Mouse (Mus musculus) limb, embryonic 14.5 days (tissue): ENCODE results near the gene Ube2j1. TPM values are rescaled to one million over a fixed set of nuclear protein-coding genes. Genes with fewer than 3 reads are reported as not detected.

ENCODE experiments used
- ATAC-seq: fragments of 200-750 bp; cut with Nextera tagmentation; 2 replicates; pipeline ENCODE4 v1.8.0; 2017; ENCODE audit warnings: low read depth, moderate number of reproducible peaks, moderate TSS enrichment; ENCODE audit not compliant: low FRiP score
- DNase-seq: peaks from one replicate; pipeline ENCODE4 v3.0.0-alpha.2; 2015; ENCODE audit warnings: low spot score
- H3K27ac ChIP-seq: fragments of 300-500 bp; sonication (generic); replicated peaks from 2 replicates; pipeline ENCODE4 v1.5.1; 2014; ENCODE audit warnings: low read depth, mild to moderate bottlenecking, low read length, moderate library complexity, mixed read lengths
- H3K27me3 ChIP-seq: fragments of 300-500 bp; sonication (generic); 2 replicates; pipeline ENCODE4 v1.6.1; 2014; ENCODE audit warnings: low read length, mixed read lengths; ENCODE audit not compliant: control insufficient read depth, insufficient read depth
- H3K36me3 ChIP-seq: fragments of 300-500 bp; sonication (generic); 2 replicates; pipeline ENCODE4 v1.6.1; 2014; ENCODE audit warnings: mild to moderate bottlenecking, low read length, moderate library complexity, mixed read lengths; ENCODE audit not compliant: control insufficient read depth, insufficient read depth
- H3K4me1 ChIP-seq: fragments of 300-500 bp; sonication (generic); 2 replicates; pipeline ENCODE4 v1.6.1; 2014; ENCODE audit warnings: antibody characterized with exemption, low read length, mixed read lengths; ENCODE audit not compliant: control insufficient read depth, insufficient read depth
- H3K4me2 ChIP-seq: fragments of 300-500 bp; sonication (generic); replicated peaks from 2 replicates; pipeline ENCODE4 v1.6.1; 2014; ENCODE audit warnings: low read depth, mild to moderate bottlenecking, low read length, moderate library complexity; ENCODE audit not compliant: severe bottlenecking
- H3K4me3 ChIP-seq: fragments of 300-500 bp; sonication (generic); replicated peaks from 2 replicates; pipeline ENCODE4 v1.5.1; 2014; ENCODE audit warnings: low read length
- H3K9ac ChIP-seq: fragments of 300-500 bp; sonication (generic); 2 replicates; pipeline ENCODE4 v1.6.1; 2014; ENCODE audit warnings: mild to moderate bottlenecking, low read depth, low read length, moderate library complexity; ENCODE audit not compliant: severe bottlenecking
- H3K9me3 ChIP-seq: fragments of 300-500 bp; sonication (generic); 2 replicates; pipeline ENCODE4 v1.6.1; 2016; ENCODE audit warnings: low read length; ENCODE audit not compliant: control insufficient read depth
- POLR2A ChIP-seq: fragments of 200-500 bp; IDR thresholded peaks from 2 replicates; pipeline ENCODE4 v1.8.0; 2012; ENCODE audit warnings: inconsistent platforms, mild to moderate bottlenecking, moderate library complexity, borderline replicate concordance; ENCODE audit not compliant: insufficient read depth, insufficient read length; ENCODE audit errors: extremely low read depth
- WGBS: fragments of 180-500 bp; shearing (Covaris S2); extraction: QIAGEN DNeasy Blood & Tissue Kit; methylation state at CpG from one replicate; pipeline ENCODE4 v1.1.7; 2014; 5-methylcytosine and 5-hydroxymethylcytosine counted together
- polyA plus RNA-seq, 2 experiments: library from polyadenylated mRNA; depleted of rRNA in 1 of 2; stranded (reverse) in 1 of 2; unstranded in 1 of 2; fragments of >200 nt; fragmentation: Nextera tagmentation in 1 of 2; extraction: Ambion mirVana in 1 of 2; gene quantifications; 2 replicates each; pipeline versions ENCODE4 v1.2.1 to v1.2.3; 2012 to 2014

The Ube2j1 gene
- polyA plus RNA-seq, 2 experiments: 26.6 to 38.0 TPM

DNA sequence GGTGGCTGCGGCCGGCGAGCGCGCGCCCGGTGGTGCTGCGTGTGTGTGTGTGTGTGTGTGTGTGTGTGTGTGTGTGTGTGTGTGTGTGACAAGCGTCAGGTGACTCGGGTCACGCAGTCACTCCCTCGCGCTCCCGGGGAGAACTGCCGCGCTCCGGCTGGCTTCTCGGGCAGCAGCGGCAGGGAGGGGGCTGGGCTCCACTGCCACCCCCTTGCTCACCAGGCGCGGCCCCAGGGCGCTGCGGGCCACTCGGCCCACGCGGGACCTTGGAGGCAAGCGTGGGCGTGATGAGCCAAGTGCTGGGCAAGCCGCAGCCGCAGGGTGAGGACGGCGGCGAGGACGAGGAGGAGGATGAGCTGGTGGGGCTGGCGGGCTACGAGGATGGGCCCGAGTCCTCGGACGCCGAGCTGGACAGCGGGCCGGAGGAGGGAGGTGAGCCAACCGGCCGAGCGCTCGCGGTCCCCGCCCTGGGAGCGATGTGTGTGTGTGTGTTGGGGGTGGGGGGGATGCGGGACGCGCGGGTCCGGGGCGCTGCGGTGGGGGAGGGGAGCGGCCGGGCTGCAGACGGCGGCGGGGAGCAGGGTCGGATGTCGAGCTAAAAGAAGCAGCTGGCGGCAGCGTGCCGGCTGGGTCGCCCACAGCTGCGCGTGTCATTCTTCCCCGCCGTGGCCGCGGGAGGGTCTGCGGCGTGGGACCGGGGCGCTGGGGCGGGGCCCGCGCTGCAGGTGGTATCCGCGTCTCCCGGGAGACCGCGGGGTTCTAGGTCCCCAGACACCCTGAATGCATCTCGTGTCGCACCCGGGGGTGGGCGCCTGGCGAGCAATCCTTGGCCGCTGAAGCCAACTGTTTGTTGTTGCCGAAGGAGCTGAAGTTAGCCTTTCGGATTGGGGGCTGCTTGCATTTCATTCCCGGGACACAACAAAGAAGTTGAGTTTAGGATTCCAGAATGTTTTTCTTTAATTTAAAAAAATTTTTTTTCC is 47.8 kb upstream of the Ube2j1 start:
- Histone ChIP-seq H3K4me2 (peak overlapping the region; percentile 92), H3K36me3 (no peaks in the 10 kb centered on the region), H3K27ac (peak overlapping the region; percentile 78), H3K4me1 (peaks cover 9% of the 10 kb centered on the region; the same call in 1 of the 2 replicates), H3K9me3 (no peaks in the 10 kb centered on the region), H3K9ac (peak overlapping the region; percentile 76), H3K27me3 (no peaks in the 10 kb centered on the region), H3K4me3 (peak overlapping the region; percentile 81)
- no peak for TF ChIP-seq POLR2A
- ATAC-seq (peak; percentile 51), DNase-seq (peak; percentile 52)
- WGBS: under 1% methylated on average over 36 of the region's 94 CpGs

DNA sequence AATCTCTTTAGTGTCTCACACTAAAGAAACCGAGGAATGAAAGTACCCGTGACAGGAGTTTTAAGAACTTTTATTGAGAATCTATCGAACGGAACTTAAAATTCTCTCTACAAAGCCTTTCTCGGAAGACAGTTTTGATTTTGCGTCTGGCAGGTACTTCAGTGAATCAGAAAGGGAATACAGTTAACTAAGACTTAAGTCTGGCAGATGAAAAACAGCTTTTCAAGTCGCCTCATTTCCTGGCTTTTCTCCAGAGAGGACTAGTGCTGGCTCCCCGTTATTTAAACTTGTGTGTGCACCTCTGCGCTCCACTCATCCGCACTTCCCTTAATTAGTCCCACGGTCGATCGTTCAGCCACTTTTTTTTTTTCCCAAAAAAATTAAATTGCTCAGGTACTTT is 47.0 kb upstream of the Ube2j1 start:
- 0 out of 2 replicates have a peak overlapping the region, but pooled peaks have one; percentile 78 for H3K27ac ChIP-seq
- ATAC-seq: no peak
- peak overlapping the region; percentile 76 for H3K9ac ChIP-seq
- H3K36me3 ChIP-seq: no peaks in the 10 kb centered on the region
- H3K4me3 ChIP-seq: peak overlapping the region; percentile 81
- peak; percentile 67 for DNase-seq
- H3K9me3 ChIP-seq: no peaks in the 10 kb centered on the region
- peak overlapping the region; percentile 92 for H3K4me2 ChIP-seq
- no peaks in the 10 kb centered on the region for H3K27me3 ChIP-seq
- H3K4me1 ChIP-seq: peaks cover 9% of the 10 kb centered on the region; the same call in 1 of the 2 replicates
- TF ChIP-seq POLR2A: no peak
- WGBS: under 1% methylated on average over 13 of the region's 13 CpGs

DNA sequence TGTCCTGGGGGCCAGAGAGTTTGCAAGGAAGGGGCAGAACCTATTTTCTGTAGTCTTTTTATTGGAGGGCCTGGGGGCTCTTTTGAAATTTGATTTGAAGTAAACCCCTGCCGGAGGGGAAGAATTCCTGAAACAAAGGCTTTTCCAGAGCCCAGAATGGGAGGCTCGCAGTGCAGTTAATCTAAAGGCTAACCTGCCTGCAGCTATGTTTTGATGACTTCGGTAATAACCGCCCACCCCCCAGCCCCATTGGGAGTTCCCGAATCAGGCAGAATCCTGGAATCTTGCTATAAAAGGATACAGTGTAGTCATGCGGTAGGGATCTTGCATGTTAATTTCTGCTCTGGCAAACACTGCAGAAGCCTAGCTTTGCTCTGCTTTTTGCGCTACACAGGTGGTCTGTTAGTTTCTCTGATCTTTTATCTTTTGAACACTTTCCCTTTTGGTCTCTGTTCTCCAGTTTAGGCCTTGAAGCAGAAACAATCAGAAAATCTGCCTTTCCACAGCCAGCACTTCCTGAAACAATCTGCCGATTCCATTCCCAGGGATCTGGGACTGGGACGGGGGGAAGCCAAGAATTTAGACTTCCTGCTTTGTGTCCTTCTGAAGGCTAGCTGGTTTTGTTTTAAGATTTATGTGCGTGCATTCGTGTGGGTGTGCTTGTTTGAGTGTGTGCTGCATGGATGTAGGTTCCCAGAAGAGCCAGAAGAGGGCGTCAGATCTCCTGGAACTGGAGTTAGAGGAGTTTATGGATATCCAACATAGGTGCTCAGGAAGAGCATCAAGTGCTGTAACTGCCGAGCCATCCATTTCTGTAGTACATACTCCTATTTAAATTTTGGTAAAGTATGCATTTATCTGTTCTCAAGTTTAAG is 46.2 kb upstream of the Ube2j1 start:
- peak; percentile 42 for DNase-seq
- TF ChIP-seq POLR2A: no peak
- 9% methylated on average over 13 of the region's 13 CpGs for WGBS
- H3K9ac ChIP-seq: peak overlapping the region; percentile 76; the same call in 1 of the 2 replicates
- ATAC-seq: peak; percentile 10; the same call in 1 of the 2 replicates
- no peak overlapping the region for H3K27ac ChIP-seq
- no peaks in the 10 kb centered on the region for H3K9me3 ChIP-seq
- H3K4me3 ChIP-seq: peak overlapping the region; percentile 81
- H3K36me3 ChIP-seq: no peaks in the 10 kb centered on the region
- H3K27me3 ChIP-seq: no peaks in the 10 kb centered on the region
- peaks cover 9% of the 10 kb centered on the region; the same call in 1 of the 2 replicates for H3K4me1 ChIP-seq
- peak overlapping the region; percentile 92 for H3K4me2 ChIP-seq

DNA sequence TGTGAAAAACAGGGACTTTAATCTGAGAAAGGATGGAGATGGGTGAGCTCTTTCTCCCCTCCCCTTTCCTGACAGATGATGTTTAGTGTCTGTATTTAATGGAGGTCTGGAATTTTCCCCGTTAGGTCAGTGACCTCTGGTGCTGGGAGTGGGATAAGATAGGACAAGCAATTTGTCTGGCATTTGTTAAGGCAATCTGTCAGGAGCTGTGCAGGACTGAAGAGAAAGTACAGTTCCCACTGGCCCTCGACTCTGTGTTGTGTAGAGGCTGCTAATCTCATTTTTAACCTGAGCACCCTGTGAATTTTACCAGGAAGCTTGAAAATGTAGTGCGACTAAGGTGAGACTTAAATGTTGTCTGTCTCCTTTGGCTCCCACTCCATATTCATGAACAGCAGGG is 45.5 kb upstream of the Ube2j1 start:
- no peak for TF ChIP-seq POLR2A
- WGBS: 25% methylated on average over 3 of the region's 3 CpGs
- Histone ChIP-seq H3K27ac (no peak overlapping the region), H3K4me2 (no peak overlapping the region), H3K4me1 (peaks cover 9% of the 10 kb centered on the region; the same call in 1 of the 2 replicates), H3K36me3 (no peaks in the 10 kb centered on the region), H3K27me3 (no peaks in the 10 kb centered on the region), H3K4me3 (no peak overlapping the region), H3K9me3 (no peaks in the 10 kb centered on the region), H3K9ac (no peak overlapping the region)
- ATAC-seq (no peak), DNase-seq (no peak)

DNA sequence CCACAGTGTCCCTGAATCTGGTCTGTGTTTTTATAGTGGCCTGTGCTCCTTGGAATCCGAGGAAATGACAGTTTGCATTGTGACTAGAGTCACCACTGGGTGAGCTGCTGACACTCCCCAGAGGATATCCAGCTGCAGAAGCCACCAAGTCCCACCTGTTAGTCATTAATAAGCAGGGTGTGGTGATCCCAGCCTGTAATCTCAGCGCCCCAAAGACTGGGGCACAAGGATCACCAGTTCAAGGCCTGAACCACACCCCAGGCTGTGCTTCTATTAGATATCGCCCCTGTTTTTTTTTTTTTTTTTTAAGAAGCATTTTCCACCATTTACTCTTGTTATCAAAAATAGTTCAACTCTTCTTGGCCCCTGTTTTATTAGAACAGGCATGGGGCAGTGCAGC is 44.2 kb upstream of the Ube2j1 start:
- Histone ChIP-seq H3K27me3 (no peaks in the 10 kb centered on the region), H3K4me3 (no peak overlapping the region), H3K9ac (no peak overlapping the region), H3K27ac (no peak overlapping the region), H3K36me3 (no peaks in the 10 kb centered on the region), H3K9me3 (no peaks in the 10 kb centered on the region), H3K4me2 (no peak overlapping the region), H3K4me1 (peaks cover 9% of the 10 kb centered on the region; the same call in 1 of the 2 replicates)
- no peak for TF ChIP-seq POLR2A
- DNase-seq (no peak), ATAC-seq (no peak)
- 41% methylated on average over 3 of the region's 3 CpGs for WGBS
